Comparison of ENCODE assay signal across 19 mouse cellular contexts in the genomic region with DNA sequence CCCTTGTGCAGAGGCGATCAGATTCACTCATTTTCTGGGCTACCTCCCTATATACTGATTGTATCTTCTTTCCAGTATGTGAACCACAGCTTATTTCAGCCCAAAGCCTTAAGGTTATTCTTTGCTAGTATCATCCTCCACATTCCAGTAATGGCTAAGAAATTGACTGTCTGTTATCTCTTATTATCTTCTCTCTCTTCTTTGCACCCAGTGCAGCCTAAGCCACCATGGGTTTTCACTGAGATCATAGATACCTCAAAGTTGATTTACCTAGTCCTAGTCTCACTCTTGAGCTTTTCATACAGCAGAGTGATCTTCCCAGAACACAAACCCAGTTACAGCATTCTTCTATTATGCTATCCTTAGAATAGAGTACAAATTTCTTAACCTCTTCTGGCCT.
A peak's percentile ranks its signal among the peaks of the same experiment; 100 is the strongest.
DNase-seq lines count a peak whose midpoint lies in the region; ATAC-seq and TF ChIP-seq lines count a peak whose summit lies in the region.
"Had no signal": no experiment of that assay in that cellular context is flagged by ENCODE, and none has a peak within 500 bp of the region (broad histone marks: within the 10 kb centered on the region; RNA-seq: fewer than 3 reads in every experiment).

No protein-coding gene starts in this region.

- no peak for TF ChIP-seq CTCF in MEL (IDR thresholded peaks at IDR 0.05 in 2 of 3, conservative IDR thresholded peaks at IDR 0.05 in 1 of 3; ENCODE audit: control insufficient read depth in 1 of 3, insufficient read depth in 1 of 3, low read depth in 2 of 3, low read length in 3 of 3, poor library complexity in 1 of 3, severe bottlenecking in 1 of 3)

- H3K9ac ChIP-seq in liver, embryonic 13.5 days = no peak overlapping the region
- H3K9ac ChIP-seq in liver, embryonic 11.5 days (ENCODE audit: low read depth, low read length) = no peak overlapping the region
- H3K9ac ChIP-seq in MEL (ENCODE audit: control insufficient read depth, low read depth, low read length, poor library complexity, severe bottlenecking) = no peak overlapping the region
- no peak overlapping the region for H3K9ac ChIP-seq in liver, embryonic 15.5 days
- H3K9ac ChIP-seq: embryonic facial prominence, embryonic 12.5 days; forebrain, embryonic 13.5 days had no signal

- H3K27ac ChIP-seq in liver, embryonic 13.5 days = no peak overlapping the region
- H3K27ac ChIP-seq in liver, embryonic 11.5 days (ENCODE audit: low read depth, low read length) = no peak overlapping the region
- peak overlapping the region; percentile 35 for H3K27ac ChIP-seq in MEL (ENCODE audit: control insufficient read depth, low read depth, low read length)
- no peak overlapping the region for H3K27ac ChIP-seq in liver, embryonic 15.5 days (replicated peaks)
- H3K27ac ChIP-seq: embryonic facial prominence, embryonic 10.5 days; embryonic facial prominence, embryonic 12.5 days; forebrain, embryonic 13.5 days had no signal

- 31% methylated on average over 1 of the region's 1 CpGs for WGBS in liver, embryonic 13.5 days (ENCODE audit: insufficient replicate concordance)
- 69% methylated on average over 1 of the region's 1 CpGs for WGBS in liver, embryonic 11.5 days
- 11% methylated on average over 1 of the region's 1 CpGs for WGBS in liver, embryonic 15.5 days (ENCODE audit: insufficient replicate concordance)

- ATAC-seq in liver, embryonic 13.5 days (ENCODE audit: low read depth) = peak; percentile 65
- ATAC-seq in liver, embryonic 11.5 days (replicated peaks; ENCODE audit: low FRiP score) = no peak; the same call in 1 of the 2 replicates
- ATAC-seq in liver, embryonic 15.5 days (ENCODE audit: insufficient read depth) = peak; percentile 15; the same call in 1 of the 2 replicates
- ATAC-seq: activated CD4-positive, CD25-positive, alpha-beta regulatory T cell, adult 4 months; forebrain, embryonic 13.5 days; forebrain, embryonic 16.5 days; Patski had no signal

- H3K27me3 ChIP-seq in liver, embryonic 13.5 days = no peaks in the 10 kb centered on the region
- no peaks in the 10 kb centered on the region for H3K27me3 ChIP-seq in liver, embryonic 11.5 days (replicated peaks; ENCODE audit: control insufficient read depth, insufficient read depth, low read length)
- no peaks in the 10 kb centered on the region for H3K27me3 ChIP-seq in MEL (ENCODE audit: control insufficient read depth in 1 of 2, insufficient read depth in 2 of 2, low read length in 2 of 2)
- H3K27me3 ChIP-seq in liver, embryonic 15.5 days = no peaks in the 10 kb centered on the region
- H3K27me3 ChIP-seq: embryonic facial prominence, embryonic 12.5 days; forebrain, embryonic 13.5 days; Patski had no signal

- 0 out of 4 replicates have a peak, but pooled peaks of 1 of the 2 experiments have one; percentile 13 for TF ChIP-seq EP300 in MEL (IDR thresholded peaks at IDR 0.05; ENCODE audit: low read depth in 1 of 2, low read length in 2 of 2)

- no peak overlapping the region for H3K4me2 ChIP-seq in liver, embryonic 13.5 days
- H3K4me2 ChIP-seq in liver, embryonic 11.5 days = no peak overlapping the region
- no peak overlapping the region for H3K4me2 ChIP-seq in liver, embryonic 15.5 days
- H3K4me2 ChIP-seq: embryonic facial prominence, embryonic 12.5 days; forebrain, embryonic 13.5 days had no signal

- 0 out of 2 replicates have a peak, but pooled peaks cover 3% of the 10 kb centered on the region for H3K79me2 ChIP-seq in MEL (ENCODE audit: control insufficient read depth, insufficient read depth, low read length, poor library complexity)

- H3K4me1 ChIP-seq in liver, embryonic 13.5 days (replicated peaks) = peaks cover 54% of the 10 kb centered on the region
- peaks cover 30% of the 10 kb centered on the region for H3K4me1 ChIP-seq in liver, embryonic 11.5 days (replicated peaks; ENCODE audit: control insufficient read depth, insufficient read depth, low read length)
- H3K4me1 ChIP-seq in MEL (ENCODE audit: control insufficient read depth in 1 of 2, insufficient read depth in 2 of 2, low read length in 2 of 2) = peaks cover 14 to 29% of the 10 kb centered on the region in 2 experiments
- H3K4me1 ChIP-seq in liver, embryonic 15.5 days (replicated peaks) = peaks cover 29% of the 10 kb centered on the region

- no peaks in the 10 kb centered on the region for H3K9me3 ChIP-seq in liver, embryonic 13.5 days (replicated peaks)
- no peaks in the 10 kb centered on the region for H3K9me3 ChIP-seq in liver, embryonic 11.5 days (ENCODE audit: control insufficient read depth, low read length)
- H3K9me3 ChIP-seq in MEL (replicated peaks; ENCODE audit: insufficient read depth, low read length) = no peaks in the 10 kb centered on the region
- no peaks in the 10 kb centered on the region for H3K9me3 ChIP-seq in liver, embryonic 15.5 days (replicated peaks)
- H3K9me3 ChIP-seq: embryonic facial prominence, embryonic 10.5 days; embryonic facial prominence, embryonic 12.5 days; forebrain, embryonic 13.5 days had no signal

- no peaks in the 10 kb centered on the region for H3K36me3 ChIP-seq in liver, embryonic 13.5 days
- H3K36me3 ChIP-seq in liver, embryonic 11.5 days (ENCODE audit: control insufficient read depth, insufficient read depth, low read length) = no peaks in the 10 kb centered on the region
- H3K36me3 ChIP-seq in MEL (ENCODE audit: control insufficient read depth in 1 of 2, insufficient read depth in 2 of 2, low read length in 2 of 2) = peaks cover 0 to 41% of the 10 kb centered on the region in 2 experiments; a peak in 2 of 4 replicates
- H3K36me3 ChIP-seq in liver, embryonic 15.5 days (replicated peaks) = no peaks in the 10 kb centered on the region
- H3K36me3 ChIP-seq: embryonic facial prominence, embryonic 10.5 days; embryonic facial prominence, embryonic 12.5 days had no signal

- TF ChIP-seq POLR2A in MEL (IDR thresholded peaks at IDR 0.05; ENCODE audit: control insufficient read depth in 1 of 2, insufficient read depth in 1 of 2, low read depth in 1 of 2, low read length in 2 of 2, poor library complexity in 1 of 2) = no peak

- H3K4me3 ChIP-seq in liver, embryonic 13.5 days (replicated peaks) = no peak overlapping the region
- H3K4me3 ChIP-seq in liver, embryonic 11.5 days (ENCODE audit: low read depth, low read length) = no peak overlapping the region
- no peak overlapping the region for H3K4me3 ChIP-seq in MEL (ENCODE audit: control insufficient read depth in 1 of 2, insufficient read depth in 1 of 2, low read depth in 2 of 2, low read length in 2 of 2)
- H3K4me3 ChIP-seq in liver, embryonic 15.5 days (replicated peaks) = no peak overlapping the region
- H3K4me3 ChIP-seq: embryonic facial prominence, embryonic 10.5 days; embryonic facial prominence, embryonic 12.5 days; forebrain, embryonic 13.5 days had no signal

- no peak for DNase-seq in liver, embryonic 13.5 days
- no peak for DNase-seq in liver, embryonic 11.5 days (ENCODE audit: low spot score)
- DNase-seq in MEL (ENCODE audit: low read depth, low spot score) = no peak
- DNase-seq in thymus, postnatal 14 days = no peak
- DNase-seq: adrenal gland, adult 8-10 months; adrenal gland, postnatal 14 days; adrenal gland, postnatal 36 days; cerebellum, adult 11-12 months; cerebellum, adult 2 months; cerebellum, adult 9-10 months; cerebellum, postnatal 10 days; cerebellum, postnatal 25 days had no signal

- no peak for TF ChIP-seq RAD21 in MEL (IDR thresholded peaks at IDR 0.05; ENCODE audit: low read depth, low read length)

TF ChIP-seq in MEL, 35 proteins besides CTCF, POLR2A, EP300 and RAD21:
- TF ChIP-seq ZC3H11A (IDR thresholded peaks at IDR 0.05; ENCODE audit: low read depth, low read length) (no peak), GATA1 (IDR thresholded peaks at IDR 0.05; ENCODE audit: low read depth, low read length) (peak; percentile 54), KAT2A (conservative IDR thresholded peaks at IDR 0.05; ENCODE audit: low read depth, low read length) (no peak), CHD2 (IDR thresholded peaks at IDR 0.05; ENCODE audit: low read length) (no peak), ZMIZ1 (IDR thresholded peaks at IDR 0.05; ENCODE audit: low read depth, low read length) (no peak), TCF12 (IDR thresholded peaks at IDR 0.05; ENCODE audit: low read depth, low read length) (no peak), ETS1 (IDR thresholded peaks at IDR 0.05; ENCODE audit: low read depth, low read length) (0 out of 2 replicates have a peak, but pooled peaks have one; percentile 16), SMC3 (IDR thresholded peaks at IDR 0.05; ENCODE audit: low read depth, low read length) (no peak), GABPA (IDR thresholded peaks at IDR 0.05; ENCODE audit: low read depth, low read length) (no peak)
